Mouse (Mus musculus): ENCODE data around the gene Flcn. TPM values are rescaled to one million over a fixed set of nuclear protein-coding genes. Genes with fewer than 3 reads are reported as not detected.
"Not testable (repeated sequence)": the region's sequence is repeated elsewhere in the genome, so short reads cannot be mapped to it uniquely, and the experiment has no call there.

The Flcn gene
- polyA plus RNA-seq, 1 experiment from 2014 or later, result 30.6 TPM

DNA sequence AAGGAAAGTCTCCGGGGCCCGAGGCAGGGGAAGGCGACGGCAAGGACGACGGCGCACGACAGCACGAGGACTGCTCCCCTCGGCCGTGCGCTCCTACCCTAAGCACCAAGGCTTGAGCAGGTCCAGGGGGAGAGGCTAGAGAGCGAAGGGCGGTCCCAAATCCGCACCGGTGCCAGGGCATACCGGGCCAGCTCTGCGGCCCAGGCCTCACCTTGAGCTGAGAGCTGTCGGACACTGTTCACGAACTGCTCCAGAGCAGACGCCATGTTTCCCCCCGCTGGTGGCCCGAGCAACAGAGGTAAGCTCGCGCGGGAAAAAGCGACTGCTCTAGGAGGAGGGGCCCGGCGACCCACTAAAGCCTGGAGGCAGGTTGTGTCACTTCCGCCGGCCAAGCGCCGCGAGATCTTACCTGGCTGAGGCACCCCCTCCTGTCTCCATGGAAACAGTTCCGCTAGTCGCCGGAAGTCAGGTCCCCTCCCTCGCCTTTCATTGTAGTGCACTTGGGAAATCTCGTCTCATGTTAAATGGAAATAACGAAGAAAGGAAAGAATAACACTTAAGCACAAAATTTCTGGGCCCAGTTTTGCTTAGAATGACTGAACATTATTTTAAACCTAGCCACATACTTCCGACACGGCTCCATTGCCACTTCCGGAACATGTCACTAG lies 29.8 kb upstream of the Flcn start, which contains the start of gene Cops3:
Gene Cops3 (minus strand): TSS at position 380 of the 668 bp plus-strand sequence.
- Histone ChIP-seq H3K27ac (peak within 1 kb of the TSS; percentile 98), H3K9ac (ENCODE audit: low read depth, low read length) (peak within 1 kb of the TSS; percentile 95), H3K4me3 (replicated peaks; ENCODE audit: low read depth, low read length) (peak within 1 kb of the TSS; percentile 99), H3K27me3 (ENCODE audit: insufficient read depth, low read length) (no peaks in the 10 kb centered on the region), H3K36me3 (ENCODE audit: insufficient read depth, low read length) (peaks cover 16% of the 10 kb centered on the region; the same call in 1 of the 2 replicates), H3K4me2 (ENCODE audit: low read length) (peak within 1 kb of the TSS; percentile 57), H3K9me3 (replicated peaks; ENCODE audit: low read length) (no peaks in the 10 kb centered on the region), H3K4me1 (replicated peaks; ENCODE audit: insufficient read depth, low read length) (peaks cover 14% of the 10 kb centered on the region)
- peak; percentile 3; the same call in 1 of the 2 replicates for TF ChIP-seq CTCF (IDR thresholded peaks at IDR 0.05; ENCODE audit: low read depth)
- ATAC-seq (replicated peaks; ENCODE audit: low FRiP score, low read depth) (peak; percentile 96), DNase-seq (ENCODE audit: low spot score) (peak; percentile 99)
- under 1% methylated on average over 43 of the region's 43 CpGs for WGBS

- H3K4me2 ChIP-seq (ENCODE audit: low read length), result peak within 1 kb of the TSS; percentile 57
Observed at GRCm38 (mm10) chr11:59839008-59839458, 29.2 kb upstream of the Flcn start, which contains the start of gene Nt5m. Gene Nt5m, plus strand, starts transcription at chr11:59839447.

GRCm38 (mm10) chr11:59838426-59838825 lies 28.6 kb upstream of the Flcn start:
- DNase-seq (ENCODE audit: low spot score) (no peak), ATAC-seq (replicated peaks; ENCODE audit: low FRiP score, low read depth) (no peak)
- peak overlapping the region; percentile 57 for H3K4me2 ChIP-seq (ENCODE audit: low read length)
- H3K27me3 ChIP-seq (ENCODE audit: insufficient read depth, low read length), result no peaks in the 10 kb centered on the region
- WGBS, result 61% methylated on average over 4 of the region's 4 CpGs
- peaks cover 14% of the 10 kb centered on the region for H3K4me1 ChIP-seq (replicated peaks; ENCODE audit: insufficient read depth, low read length)
- H3K27ac ChIP-seq, result no peak overlapping the region
- H3K9me3 ChIP-seq (replicated peaks; ENCODE audit: low read length), result no peaks in the 10 kb centered on the region
- H3K9ac ChIP-seq (ENCODE audit: low read depth, low read length), result no peak overlapping the region
- peak overlapping the region; percentile 99 for H3K4me3 ChIP-seq (replicated peaks; ENCODE audit: low read depth, low read length)
- peaks cover 20% of the 10 kb centered on the region for H3K36me3 ChIP-seq (ENCODE audit: insufficient read depth, low read length)
- no peak for TF ChIP-seq CTCF (IDR thresholded peaks at IDR 0.05; ENCODE audit: low read depth)

More at GRCm38 (mm10) chr11:59839008-59839458, 29.2 kb upstream of the Flcn start, which contains the start of gene Nt5m:
- no peaks in the 10 kb centered on the region for H3K9me3 ChIP-seq (replicated peaks; ENCODE audit: low read length)
- no peaks in the 10 kb centered on the region for H3K27me3 ChIP-seq (ENCODE audit: insufficient read depth, low read length)
- H3K36me3 ChIP-seq (ENCODE audit: insufficient read depth, low read length), result peaks cover 16% of the 10 kb centered on the region; the same call in 1 of the 2 replicates
- no peak for TF ChIP-seq CTCF (IDR thresholded peaks at IDR 0.05; ENCODE audit: low read depth)
- DNase-seq (ENCODE audit: low spot score), result peak; percentile 97
- under 1% methylated on average over 24 of the region's 24 CpGs for WGBS
- peak; percentile 96 for ATAC-seq (replicated peaks; ENCODE audit: low FRiP score, low read depth)
- H3K4me3 ChIP-seq (replicated peaks; ENCODE audit: low read depth, low read length), result peak within 1 kb of the TSS; percentile 99
- H3K27ac ChIP-seq, result peak within 1 kb of the TSS; percentile 98
- H3K9ac ChIP-seq (ENCODE audit: low read depth, low read length), result peak within 1 kb of the TSS; percentile 95
- H3K4me1 ChIP-seq (replicated peaks; ENCODE audit: insufficient read depth, low read length), result peaks cover 14% of the 10 kb centered on the region

GRCm38 (mm10) chr11:59837789-59838188 lies 28.0 kb upstream of the Flcn start:
- Histone ChIP-seq H3K4me2 (ENCODE audit: low read length) (peak overlapping the region; percentile 57; the same call in 1 of the 2 replicates), H3K36me3 (ENCODE audit: insufficient read depth, low read length) (peaks cover 20% of the 10 kb centered on the region), H3K4me1 (replicated peaks; ENCODE audit: insufficient read depth, low read length) (peaks cover 14% of the 10 kb centered on the region)
- H3K27ac ChIP-seq; H3K9ac ChIP-seq (ENCODE audit: low read depth, low read length); H3K9me3 ChIP-seq (replicated peaks; ENCODE audit: low read length); H3K4me3 ChIP-seq (replicated peaks; ENCODE audit: low read depth, low read length); DNase-seq (ENCODE audit: low spot score); H3K27me3 ChIP-seq (ENCODE audit: insufficient read depth, low read length); ATAC-seq (replicated peaks; ENCODE audit: low FRiP score, low read depth): not testable (repeated sequence)
- no CpG with 5 or more reads among the region's 1 CpGs for WGBS

GRCm38 (mm10) chr11:59821625-59822024 lies 11.8 kb upstream of the Flcn start:
- Histone ChIP-seq H3K4me2 (ENCODE audit: low read length) (no peak overlapping the region), H3K9me3 (replicated peaks; ENCODE audit: low read length) (no peaks in the 10 kb centered on the region), H3K4me3 (replicated peaks; ENCODE audit: low read depth, low read length) (no peak overlapping the region), H3K36me3 (ENCODE audit: insufficient read depth, low read length) (peaks cover 84% of the 10 kb centered on the region), H3K9ac (ENCODE audit: low read depth, low read length) (no peak overlapping the region), H3K27me3 (ENCODE audit: insufficient read depth, low read length) (no peaks in the 10 kb centered on the region), H3K27ac (no peak overlapping the region), H3K4me1 (replicated peaks; ENCODE audit: insufficient read depth, low read length) (no peaks in the 10 kb centered on the region)
- no peak for ATAC-seq (replicated peaks; ENCODE audit: low FRiP score, low read depth)
- 91% methylated on average over 3 of the region's 3 CpGs for WGBS
- TF ChIP-seq CTCF (IDR thresholded peaks at IDR 0.05; ENCODE audit: low read depth), result no peak
- no peak for DNase-seq (ENCODE audit: low spot score)

- Histone ChIP-seq H3K27me3 (ENCODE audit: insufficient read depth, low read length) (no peaks in the 10 kb centered on the region), H3K36me3 (ENCODE audit: insufficient read depth, low read length) (peaks cover 56% of the 10 kb centered on the region), H3K27ac (no peak overlapping the region), H3K9ac (ENCODE audit: low read depth, low read length) (no peak overlapping the region), H3K9me3 (replicated peaks; ENCODE audit: low read length) (no peaks in the 10 kb centered on the region), H3K4me1 (replicated peaks; ENCODE audit: insufficient read depth, low read length) (no peaks in the 10 kb centered on the region), H3K4me2 (ENCODE audit: low read length) (no peak overlapping the region), H3K4me3 (replicated peaks; ENCODE audit: low read depth, low read length) (no peak overlapping the region)
- DNase-seq (ENCODE audit: low spot score) (no peak), ATAC-seq (replicated peaks; ENCODE audit: low FRiP score, low read depth) (no peak)
- no peak for TF ChIP-seq CTCF (IDR thresholded peaks at IDR 0.05; ENCODE audit: low read depth)
- WGBS, result 93% methylated on average over 3 of the region's 3 CpGs
Observed at GRCm38 (mm10) chr11:59817916-59818315, 8.1 kb upstream of the Flcn start.

Measured in kidney, postnatal 0 days (tissue).